Mouse (Mus musculus): ENCODE data around the gene Tusc1.

- no peak for TF ChIP-seq CTCF (IDR thresholded peaks at IDR 0.05; ENCODE audit: borderline replicate concordance, extremely low read depth, insufficient read depth, insufficient read length)
- TF ChIP-seq POLR2A (IDR thresholded peaks at IDR 0.05; ENCODE audit: borderline replicate concordance, extremely low read depth, insufficient read depth, insufficient read length, poor library complexity, severe bottlenecking) = no peak
Observed at GRCm38 (mm10) chr4:93341568-93341967, 6.3 kb upstream of the Tusc1 start.

Data from brain, embryonic 14.5 days (tissue).